Mouse (Mus musculus): ENCODE results near the gene Lrrc15.

The Lrrc15 gene

GRCm38 (mm10) chr16:30278406-30278805 is 4.7 kb downstream of the Lrrc15 start:
- intact Hi-C loops (cut with DNase I): no loop called here

GRCm38 (mm10) chr16:30275558-30276340 is 7.3 kb downstream of the Lrrc15 start:
- intact Hi-C loops (cut with DNase I): no loop called here

- intact Hi-C loops (cut with DNase I): no loop called here
Observed at GRCm38 (mm10) chr16:30273065-30273464, 10.0 kb downstream of the Lrrc15 start.

- intact Hi-C loops (cut with DNase I): no loop called here
Observed at GRCm38 (mm10) chr16:30271941-30272595, 11.0 kb downstream of the Lrrc15 start.

- intact Hi-C loops (cut with DNase I): no loop called here
Observed at GRCm38 (mm10) chr16:30271223-30271761, 11.8 kb downstream of the Lrrc15 start.

- intact Hi-C loops (cut with DNase I): no loop called here
Observed at GRCm38 (mm10) chr16:30267359-30267758, 15.7 kb downstream of the Lrrc15 start, which contains the start of gene Cpn2. Cpn2 (minus strand) TSS chr16:30267499.

GRCm38 (mm10) chr16:30266561-30266960 is 16.5 kb downstream of the Lrrc15 start:
- intact Hi-C loops (cut with DNase I): no loop called here

GRCm38 (mm10) chr16:30265611-30266010 is 17.4 kb downstream of the Lrrc15 start:
- intact Hi-C loops (cut with DNase I): no loop called here

- intact Hi-C loops (cut with DNase I): no loop called here
Observed at GRCm38 (mm10) chr16:30263156-30263555, 19.9 kb downstream of the Lrrc15 start.

GRCm38 (mm10) chr16:30262664-30263063 is 20.4 kb downstream of the Lrrc15 start:
- intact Hi-C loops (cut with DNase I): no loop called here

GRCm38 (mm10) chr16:30262157-30262556 is 20.9 kb downstream of the Lrrc15 start:
- intact Hi-C loops (cut with DNase I): no loop called here

GRCm38 (mm10) chr16:30261341-30261740 is 21.7 kb downstream of the Lrrc15 start:
- intact Hi-C loops (cut with DNase I): no loop called here

- intact Hi-C loops (cut with DNase I): no loop called here
Observed at GRCm38 (mm10) chr16:30260012-30260635, 22.9 kb downstream of the Lrrc15 start.

GRCm38 (mm10) chr16:30259444-30259843 is 23.6 kb downstream of the Lrrc15 start:
- intact Hi-C loops (cut with DNase I): loop anchor here (10.0 kb wide), 1 partner anchor 245 kb away; no protein-coding TSS in a partner anchor

- intact Hi-C loops (cut with DNase I): loop anchor here (10.0 kb wide), 1 partner anchor 246 kb away; no protein-coding TSS in a partner anchor
Observed at GRCm38 (mm10) chr16:30258441-30258840, 24.6 kb downstream of the Lrrc15 start.

- intact Hi-C loops (cut with DNase I): loop anchor here (10.0 kb wide), 1 partner anchor 247 kb away; no protein-coding TSS in a partner anchor
Observed at GRCm38 (mm10) chr16:30257718-30258117, 25.3 kb downstream of the Lrrc15 start.

- intact Hi-C loops (cut with DNase I): loop anchor here (10.0 kb wide), 1 partner anchor 250 kb away; no protein-coding TSS in a partner anchor
Observed at GRCm38 (mm10) chr16:30255061-30255460, 28.0 kb downstream of the Lrrc15 start.

- intact Hi-C loops (cut with DNase I): loop anchor here (10.0 kb wide), 1 partner anchor 251 kb away; no protein-coding TSS in a partner anchor
Observed at GRCm38 (mm10) chr16:30253900-30254299, 29.2 kb downstream of the Lrrc15 start.

- intact Hi-C loops (cut with DNase I): loop anchor here (10.0 kb wide), 1 partner anchor 251 kb away; no protein-coding TSS in a partner anchor
Observed at GRCm38 (mm10) chr16:30253374-30253773, 29.7 kb downstream of the Lrrc15 start.

- intact Hi-C loops (cut with DNase I): loop anchor here (1.0 to 10.0 kb wide), 2 partner anchors 62 to 253 kb away; no protein-coding TSS in a partner anchor
Observed at GRCm38 (mm10) chr16:30252003-30252418, 31.0 kb downstream of the Lrrc15 start.

GRCm38 (mm10) chr16:30244037-30244700 is 38.9 kb downstream of the Lrrc15 start:
- intact Hi-C loops (cut with DNase I): no loop called here
